Mouse (Mus musculus) liver, postnatal 0 days (tissue): ENCODE measurements around the gene Rcbtb2. TPM values are rescaled to one million over a fixed set of nuclear protein-coding genes. Genes with fewer than 3 reads are reported as not detected.
A peak's percentile ranks its signal among the peaks of the same experiment; 100 is the strongest.

Source experiments
- ATAC-seq: fragments of 200-750 bp; cut with Nextera tagmentation; 2 replicates; pipeline ENCODE4 v1.8.0; 2017; ENCODE audit warnings: mild to moderate bottlenecking, moderate library complexity
- DNase-seq: peaks from one replicate; pipeline ENCODE4 v3.0.0-alpha.2; 2016
- H3K27ac ChIP-seq: fragments of 300-500 bp; sonication (generic); 2 replicates; pipeline ENCODE4 v1.5.1; 2014; ENCODE audit warnings: antibody characterized with exemption, moderate library complexity, mild to moderate bottlenecking, low read depth
- H3K27me3 ChIP-seq: fragments of 300-500 bp; sonication (generic); 2 replicates; pipeline ENCODE4 v1.6.1; 2014; ENCODE audit warnings: low read length, control low read depth, mixed read lengths; ENCODE audit not compliant: insufficient read depth
- H3K36me3 ChIP-seq: fragments of 300-500 bp; sonication (generic); replicated peaks from 2 replicates; pipeline ENCODE4 v1.6.1; 2014; ENCODE audit warnings: mild to moderate bottlenecking, control low read depth, low read length, moderate library complexity, mixed read lengths; ENCODE audit not compliant: insufficient read depth
- H3K4me1 ChIP-seq: fragments of 300-500 bp; sonication (generic); 2 replicates; pipeline ENCODE4 v1.6.1; 2014; ENCODE audit warnings: antibody characterized with exemption, mild to moderate bottlenecking, control low read depth; ENCODE audit not compliant: insufficient read depth
- H3K4me2 ChIP-seq: fragments of 300-500 bp; sonication (generic); 2 replicates; pipeline ENCODE4 v1.6.1; 2014; ENCODE audit warnings: low read depth, mild to moderate bottlenecking, low read length, moderate library complexity, mixed read lengths
- H3K4me3 ChIP-seq: fragments of 300-500 bp; sonication (generic); 2 replicates; pipeline ENCODE4 v1.5.1; 2014; ENCODE audit warnings: low read depth, low read length
- H3K9ac ChIP-seq: fragments of 300-500 bp; sonication (generic); replicated peaks from 2 replicates; pipeline ENCODE4 v1.6.1; 2014; ENCODE audit warnings: mild to moderate bottlenecking, moderate library complexity
- H3K9me3 ChIP-seq: fragments of 300-500 bp; sonication (generic); 2 replicates; pipeline ENCODE4 v1.6.1; 2016; ENCODE audit warnings: mild to moderate bottlenecking, control low read depth, low read length, mixed read lengths
- CTCF ChIP-seq: sonication (generic); IDR thresholded peaks from 2 replicates; pipeline ENCODE4 v1.5.1; 2016; ENCODE audit warnings: antibody characterized with exemption, low read depth
- EP300 ChIP-seq: IDR thresholded peaks from 2 replicates; pipeline ENCODE4 v1.6.1; 2016; ENCODE audit warnings: antibody characterized with exemption, low read depth, mild to moderate bottlenecking
- whole genome bisulfite sequencing: fragments of 180-500 bp; shearing (Covaris S2); extraction: QIAGEN DNeasy Blood & Tissue Kit; methylation state at CpG from one replicate; pipeline ENCODE4 v1.1.7; 2014; ENCODE audit not compliant: insufficient replicate concordance; 5-methylcytosine and 5-hydroxymethylcytosine counted together
- polyA plus RNA-seq: library from polyadenylated mRNA; unstranded; fragments of >200 nt; fragmentation: Nextera tagmentation; extraction: Ambion mirVana; gene quantifications from 2 replicates; pipeline ENCODE4 v1.2.1, GENCODE M21; 2015

Gene Rcbtb2
- polyA plus RNA-seq, 1 experiment from 2014 or later, result 29.9 TPM

- WGBS, result 53% methylated on average over 12 of the region's 12 CpGs
- H3K4me3 ChIP-seq, result no peak overlapping the region
- peak overlapping the region; percentile 53 for H3K27ac ChIP-seq
These were observed 49.6 kb downstream of the Rcbtb2 start for GRCm38 (mm10) chr14:73172196-73173011.

GRCm38 (mm10) chr14:73173662-73174061, 50.8 kb downstream of the Rcbtb2 start:
- DNase-seq (no peak), ATAC-seq (no peak)
- WGBS, result 74% methylated on average over 11 of the region's 11 CpGs
- H3K9ac ChIP-seq, result no peak overlapping the region
- TF ChIP-seq EP300 (no peak), CTCF (no peak)
- H3K4me2 ChIP-seq, result no peak overlapping the region
- no peak overlapping the region for H3K4me3 ChIP-seq
- peaks cover 52% of the 10 kb centered on the region for H3K4me1 ChIP-seq
- H3K36me3 ChIP-seq, result 0 out of 2 replicates have a peak, but pooled peaks cover 5% of the 10 kb centered on the region
- no peaks in the 10 kb centered on the region for H3K27me3 ChIP-seq
- H3K27ac ChIP-seq, result no peak overlapping the region
- H3K9me3 ChIP-seq, result no peaks in the 10 kb centered on the region

More at GRCm38 (mm10) chr14:73172196-73173011, 49.6 kb downstream of the Rcbtb2 start:
- Histone ChIP-seq H3K4me1 (peaks cover 45% of the 10 kb centered on the region), H3K9me3 (no peaks in the 10 kb centered on the region), H3K27me3 (no peaks in the 10 kb centered on the region), H3K36me3 (peaks cover 5% of the 10 kb centered on the region; the same call in 1 of the 2 replicates), H3K9ac (no peak overlapping the region), H3K4me2 (no peak overlapping the region)
- ATAC-seq (peak; percentile 34), DNase-seq (no peak)
- TF ChIP-seq EP300 (no peak; the same call in 1 of the 2 replicates), CTCF (no peak)

- Histone ChIP-seq H3K9ac (no peak overlapping the region), H3K4me3 (no peak overlapping the region), H3K4me2 (no peak overlapping the region), H3K4me1 (peaks cover 52% of the 10 kb centered on the region), H3K27me3 (no peaks in the 10 kb centered on the region), H3K27ac (no peak overlapping the region), H3K36me3 (0 out of 2 replicates have a peak, but pooled peaks cover 5% of the 10 kb centered on the region), H3K9me3 (no peaks in the 10 kb centered on the region)
- DNase-seq (no peak), ATAC-seq (no peak)
- WGBS, result 75% methylated on average over 7 of the region's 7 CpGs
- no peak for TF ChIP-seq EP300
- TF ChIP-seq CTCF, result no peak
These were observed 51.5 kb downstream of the Rcbtb2 start for GRCm38 (mm10) chr14:73174091-73174995.

- Histone ChIP-seq H3K4me1 (peaks cover 49% of the 10 kb centered on the region), H3K9me3 (no peaks in the 10 kb centered on the region), H3K9ac (no peak overlapping the region), H3K36me3 (0 out of 2 replicates have a peak, but pooled peaks cover 5% of the 10 kb centered on the region), H3K4me3 (no peak overlapping the region), H3K4me2 (no peak overlapping the region), H3K27ac (no peak overlapping the region), H3K27me3 (no peaks in the 10 kb centered on the region)
- TF ChIP-seq EP300, result no peak
- no peak for TF ChIP-seq CTCF
- no peak for ATAC-seq
- no peak for DNase-seq
- 83% methylated on average over 1 of the region's 1 CpGs for WGBS
These were observed 52.2 kb downstream of the Rcbtb2 start for GRCm38 (mm10) chr14:73175031-73175430.

GRCm38 (mm10) chr14:73175814-73176213, 53.0 kb downstream of the Rcbtb2 start:
- Histone ChIP-seq H3K4me1 (peaks cover 49% of the 10 kb centered on the region), H3K27me3 (no peaks in the 10 kb centered on the region), H3K27ac (0 out of 2 replicates have a peak overlapping the region, but pooled peaks have one; percentile 58), H3K4me3 (no peak overlapping the region), H3K4me2 (no peak overlapping the region), H3K36me3 (0 out of 2 replicates have a peak, but pooled peaks cover 5% of the 10 kb centered on the region), H3K9me3 (no peaks in the 10 kb centered on the region), H3K9ac (no peak overlapping the region)
- no peak for TF ChIP-seq CTCF
- TF ChIP-seq EP300, result no peak
- DNase-seq, result no peak
- 23% methylated on average over 6 of the region's 6 CpGs for WGBS
- ATAC-seq, result peak; percentile 22

- Histone ChIP-seq H3K27ac (0 out of 2 replicates have a peak overlapping the region, but pooled peaks have one; percentile 58), H3K27me3 (no peaks in the 10 kb centered on the region), H3K4me3 (no peak overlapping the region), H3K9me3 (no peaks in the 10 kb centered on the region), H3K9ac (no peak overlapping the region), H3K36me3 (0 out of 2 replicates have a peak, but pooled peaks cover 5% of the 10 kb centered on the region), H3K4me1 (peaks cover 48% of the 10 kb centered on the region), H3K4me2 (no peak overlapping the region)
- DNase-seq (no peak), ATAC-seq (no peak)
- TF ChIP-seq EP300 (no peak), CTCF (no peak)
- WGBS, result 55% methylated on average over 5 of the region's 5 CpGs
These were observed 53.4 kb downstream of the Rcbtb2 start for GRCm38 (mm10) chr14:73176266-73176665.
